9 mouse cellular contexts compared by ENCODE assay signal in the genomic region with DNA sequence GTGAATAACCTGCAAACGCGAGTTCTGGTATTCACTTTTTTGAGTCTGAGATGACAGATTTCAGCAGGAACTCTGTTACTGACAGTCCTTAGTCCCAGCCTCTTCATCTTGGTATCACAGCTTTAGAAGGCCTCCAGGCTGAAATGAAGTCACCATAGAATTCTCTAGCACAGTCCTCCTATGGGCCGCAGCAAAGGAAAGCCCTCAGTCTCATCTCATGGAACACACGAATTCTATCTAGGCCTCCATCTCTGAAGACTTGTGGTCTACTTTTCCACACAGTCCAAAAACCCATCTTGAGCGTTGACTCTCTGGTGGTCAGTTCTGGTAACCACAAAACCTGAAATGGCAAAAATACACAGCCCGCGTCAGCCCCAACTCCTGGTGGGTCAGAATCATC. TPM values are rescaled to one million over a fixed set of nuclear protein-coding genes. Genes with fewer than 3 reads are reported as not detected.
DNase-seq lines count a peak whose midpoint lies in the region; ATAC-seq and TF ChIP-seq lines count a peak whose summit lies in the region.
"Had no signal": no experiment of that assay in that cellular context is flagged by ENCODE, and none has a peak within 500 bp of the region (broad histone marks: within the 10 kb centered on the region; RNA-seq: fewer than 3 reads in every experiment).

No protein-coding gene starts in this region.

- no peaks in the 10 kb centered on the region for H3K9me3 ChIP-seq in lung, embryonic 16.5 days (ENCODE audit: control insufficient read depth, low read length)
- no peaks in the 10 kb centered on the region for H3K9me3 ChIP-seq in limb, embryonic 14.5 days (ENCODE audit: control insufficient read depth, low read length)

- DNase-seq in frontal cortex, postnatal 10 days (ENCODE audit: low spot score in 2 of 2), result no peak
- DNase-seq in lung, postnatal 36 days, result no peak
- DNase-seq in limb, embryonic 14.5 days (ENCODE audit: low spot score), result no peak
- no peak for DNase-seq in spleen, postnatal 4 days (ENCODE audit: low spot score in 2 of 2)
- no peak for DNase-seq in spleen, adult 12 weeks (ENCODE audit: low spot score)
- DNase-seq in adrenal gland, postnatal 10 days, result no peak
- DNase-seq: cerebellum, adult 9-11 months had no signal

- TF ChIP-seq POLR2A in limb, embryonic 14.5 days (IDR thresholded peaks at IDR 0.05; ENCODE audit: borderline replicate concordance, extremely low read depth, insufficient read depth, insufficient read length), result no peak

- ATAC-seq in frontal cortex, adult (ENCODE audit: low TSS enrichment), result peak; percentile 8; the same call in 1 of the 2 replicates
- ATAC-seq in lung, embryonic 16.5 days (ENCODE audit: low read depth), result no peak
- ATAC-seq in limb, embryonic 14.5 days (ENCODE audit: low FRiP score, low read depth), result no peak

- peak overlapping the region; percentile 75 for H3K27ac ChIP-seq in lung, embryonic 16.5 days (ENCODE audit: low read length)
- H3K27ac ChIP-seq in limb, embryonic 14.5 days (replicated peaks; ENCODE audit: low read depth, low read length), result peak overlapping the region; percentile 91

- H3K4me2 ChIP-seq in lung, embryonic 16.5 days (ENCODE audit: low read depth, low read length), result peak overlapping the region; percentile 83
- peak overlapping the region; percentile 67 for H3K4me2 ChIP-seq in limb, embryonic 14.5 days (replicated peaks; ENCODE audit: low read depth, low read length, severe bottlenecking)

- peak overlapping the region; percentile 67 for H3K4me3 ChIP-seq in lung, embryonic 16.5 days (ENCODE audit: low read length)
- peak overlapping the region; percentile 59 for H3K4me3 ChIP-seq in limb, embryonic 14.5 days (replicated peaks; ENCODE audit: low read length)

- H3K4me1 ChIP-seq in lung, embryonic 16.5 days (replicated peaks; ENCODE audit: control insufficient read depth, insufficient read depth, low read length), result 0 out of 2 replicates have a peak, but pooled peaks cover 2% of the 10 kb centered on the region
- peaks cover 9% of the 10 kb centered on the region; the same call in 1 of the 2 replicates for H3K4me1 ChIP-seq in limb, embryonic 14.5 days (ENCODE audit: control insufficient read depth, insufficient read depth, low read length)

- H3K36me3 ChIP-seq in lung, embryonic 16.5 days (ENCODE audit: control insufficient read depth, insufficient read depth, low read length), result peaks cover under 1% of the 10 kb centered on the region; the same call in 1 of the 2 replicates
- H3K36me3 ChIP-seq in limb, embryonic 14.5 days (ENCODE audit: control insufficient read depth, insufficient read depth, low read length), result peaks cover 8% of the 10 kb centered on the region

- 39% methylated on average over 7 of the region's 7 CpGs for WGBS in lung, embryonic 16.5 days
- WGBS in limb, embryonic 14.5 days, result 54% methylated on average over 7 of the region's 7 CpGs

- H3K27me3 ChIP-seq in lung, embryonic 16.5 days (ENCODE audit: control insufficient read depth, insufficient read depth, low read depth, low read length), result no peaks in the 10 kb centered on the region
- no peaks in the 10 kb centered on the region for H3K27me3 ChIP-seq in limb, embryonic 14.5 days (ENCODE audit: control insufficient read depth, insufficient read depth, low read length)

- H3K9ac ChIP-seq in lung, embryonic 16.5 days (ENCODE audit: low read length), result peak overlapping the region; percentile 73
- peak overlapping the region; percentile 88 for H3K9ac ChIP-seq in limb, embryonic 14.5 days (ENCODE audit: low read depth, low read length, severe bottlenecking)

RNA-seq across cellular contexts. Expression of gene 6330403K07Rik, which starts 1.2 kb away (rescaled TPM):
- polyA plus RNA-seq in lung, embryonic 16.5 days (2015; fragmentation: Nextera tagmentation; extraction: Ambion mirVana), result 70.4 and 73.7 TPM in 2 replicates
- polyA plus RNA-seq in limb, embryonic 14.5 days (2012; rRNA removed), result 165 and 186 TPM in 2 replicates
- 84.5 and 97.9 TPM in 2 replicates for polyA plus RNA-seq in limb, embryonic 14.5 days (2014; fragmentation: Nextera tagmentation; extraction: Ambion mirVana)
- 10 to 100 TPM in 1 of 2 experiments, 1 to 10 TPM in 1; 9.7 to 19.9 TPM for total RNA-seq in adrenal gland, postnatal 10 days (2021)

RNA-seq across cellular contexts. Expression of gene Derl2, which starts 12.4 kb away (rescaled TPM):
- 52.1 and 53.0 TPM in 2 replicates for polyA plus RNA-seq in lung, embryonic 16.5 days (2015; fragmentation: Nextera tagmentation; extraction: Ambion mirVana)
- 26.9 and 31.4 TPM in 2 replicates for polyA plus RNA-seq in limb, embryonic 14.5 days (2012; rRNA removed)
- polyA plus RNA-seq in limb, embryonic 14.5 days (2014; fragmentation: Nextera tagmentation; extraction: Ambion mirVana), result 39.4 and 41.1 TPM in 2 replicates
- total RNA-seq in adrenal gland, postnatal 10 days (2021), result 10 to 100 TPM; 42.5 to 54.5 TPM

RNA-seq across cellular contexts. Expression of gene Mis12, which starts 12.7 kb away (rescaled TPM):
- 47.4 and 52.0 TPM in 2 replicates for polyA plus RNA-seq in lung, embryonic 16.5 days (2015; fragmentation: Nextera tagmentation; extraction: Ambion mirVana)
- polyA plus RNA-seq in limb, embryonic 14.5 days (2012; rRNA removed), result 15.2 and 23.1 TPM in 2 replicates
- polyA plus RNA-seq in limb, embryonic 14.5 days (2014; fragmentation: Nextera tagmentation; extraction: Ambion mirVana), result 30.4 and 32.5 TPM in 2 replicates
- 10 to 100 TPM; 17.6 TPM for total RNA-seq in adrenal gland, postnatal 10 days (2021)

RNA-seq across cellular contexts. Expression of gene Dhx33, which starts 27.8 kb away (rescaled TPM):
- polyA plus RNA-seq in lung, embryonic 16.5 days (2015; fragmentation: Nextera tagmentation; extraction: Ambion mirVana), result 16.3 and 16.5 TPM in 2 replicates
- polyA plus RNA-seq in limb, embryonic 14.5 days (2012; rRNA removed), result 33.2 and 46.5 TPM in 2 replicates
- 18.6 and 24.8 TPM in 2 replicates for polyA plus RNA-seq in limb, embryonic 14.5 days (2014; fragmentation: Nextera tagmentation; extraction: Ambion mirVana)
- 10 to 100 TPM; 25.2 to 25.6 TPM for total RNA-seq in adrenal gland, postnatal 10 days (2021)

RNA-seq across cellular contexts. Expression of gene C1qbp, which starts 49.2 kb away (rescaled TPM):
- 171 and 185 TPM in 2 replicates for polyA plus RNA-seq in lung, embryonic 16.5 days (2015; fragmentation: Nextera tagmentation; extraction: Ambion mirVana)
- 149 and 173 TPM in 2 replicates for polyA plus RNA-seq in limb, embryonic 14.5 days (2012; rRNA removed)
- polyA plus RNA-seq in limb, embryonic 14.5 days (2014; fragmentation: Nextera tagmentation; extraction: Ambion mirVana), result 214 and 221 TPM in 2 replicates
- total RNA-seq in adrenal gland, postnatal 10 days (2021), result 100 to 1,000 TPM; 254 to 262 TPM
